Mouse (Mus musculus) gastrocnemius, postnatal 4 days (tissue): ENCODE data around the gene Prdm15. TPM values are rescaled to one million over a fixed set of nuclear protein-coding genes. Genes with fewer than 3 reads are reported as not detected.
A peak's percentile ranks its signal among the peaks of the same experiment; 100 is the strongest.

Source experiments
- DNase-seq, 2 experiments: peaks; one replicate each; pipeline ENCODE4 v3.0.0; 2021 to 2022; ENCODE audit warnings: low spot score in 2 of 2, mixed read lengths in 2 of 2
- total RNA-seq, 2 experiments: library from RNA; stranded (reverse); gene quantifications; 2 replicates each; pipeline ENCODE4 v1.2.3; 2021

The Prdm15 gene
- total RNA-seq, 2 experiments from 2014 or later: 8.9 to 12.1 TPM

DNA sequence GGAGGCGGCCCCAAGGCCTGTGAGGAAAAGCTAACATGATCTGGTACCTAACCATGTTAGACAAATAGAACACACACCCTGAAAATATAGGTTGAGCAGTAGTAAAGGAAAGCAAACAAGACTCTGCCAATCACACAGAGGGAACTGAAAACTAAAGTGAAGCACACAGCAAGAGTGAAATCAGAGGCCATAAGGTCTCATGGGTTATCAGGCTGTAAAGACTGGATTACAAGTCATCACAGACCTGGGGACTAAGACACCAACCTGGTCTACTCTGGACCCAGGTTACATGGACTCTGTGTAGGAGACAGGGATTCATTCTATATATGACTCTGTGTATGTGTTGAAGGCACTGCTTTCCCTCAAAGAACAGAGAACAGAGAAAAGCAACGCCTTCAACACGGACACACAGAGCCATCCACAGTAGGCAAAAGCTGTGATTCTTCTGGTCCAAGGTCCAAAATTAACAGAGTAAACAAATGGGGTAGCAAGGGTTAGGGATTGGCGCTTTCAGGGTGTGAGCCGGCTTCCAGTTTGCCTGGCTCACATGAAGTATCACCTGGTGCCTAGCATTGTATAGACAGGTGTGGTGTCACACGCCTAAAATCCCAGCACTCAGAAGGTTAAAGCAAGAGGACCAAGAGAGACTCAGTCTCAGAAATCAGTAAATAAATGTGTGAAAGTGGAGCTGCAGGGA is 28.2 kb downstream of the Prdm15 start:
- no peak for DNase-seq

DNA sequence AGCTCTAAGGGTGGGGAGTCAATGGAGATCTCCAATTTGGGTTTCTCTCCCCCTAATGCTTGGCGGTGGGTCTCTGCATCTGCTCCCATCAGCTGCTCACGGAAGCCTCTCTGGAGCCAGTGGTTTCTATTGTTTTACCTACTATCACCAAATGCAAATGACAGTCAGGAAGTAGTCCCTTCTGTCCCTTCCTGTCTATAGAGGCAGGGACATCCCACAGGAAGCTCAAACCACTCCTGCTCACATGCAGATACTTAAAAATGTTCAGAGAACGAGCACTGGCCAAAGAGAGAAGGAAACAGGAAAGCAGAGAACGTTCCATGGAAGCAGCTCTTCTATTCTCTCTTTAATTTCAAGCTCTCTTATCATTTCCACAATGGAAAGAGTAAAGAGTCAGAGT is 32.1 kb downstream of the Prdm15 start:
- no peak for DNase-seq

DNA sequence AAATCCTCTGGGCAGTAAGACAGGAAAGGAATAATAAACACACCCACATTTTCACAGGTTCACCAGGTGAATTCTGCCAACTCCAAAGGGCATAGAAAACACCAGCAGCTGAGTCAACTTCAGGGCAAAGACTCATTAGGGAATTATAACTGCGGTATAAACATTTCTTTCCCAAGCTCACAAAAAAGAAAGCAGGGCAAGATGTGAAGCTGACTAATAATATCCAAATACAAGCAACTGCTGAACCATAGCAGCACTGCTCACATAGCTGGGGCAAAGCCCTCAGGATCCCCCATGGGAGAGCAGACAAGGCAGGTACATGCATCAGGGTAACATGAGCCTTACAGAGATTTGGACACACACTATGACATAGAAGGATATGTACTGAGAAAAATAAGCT is 34.2 kb downstream of the Prdm15 start:
- DNase-seq: no peak

DNA sequence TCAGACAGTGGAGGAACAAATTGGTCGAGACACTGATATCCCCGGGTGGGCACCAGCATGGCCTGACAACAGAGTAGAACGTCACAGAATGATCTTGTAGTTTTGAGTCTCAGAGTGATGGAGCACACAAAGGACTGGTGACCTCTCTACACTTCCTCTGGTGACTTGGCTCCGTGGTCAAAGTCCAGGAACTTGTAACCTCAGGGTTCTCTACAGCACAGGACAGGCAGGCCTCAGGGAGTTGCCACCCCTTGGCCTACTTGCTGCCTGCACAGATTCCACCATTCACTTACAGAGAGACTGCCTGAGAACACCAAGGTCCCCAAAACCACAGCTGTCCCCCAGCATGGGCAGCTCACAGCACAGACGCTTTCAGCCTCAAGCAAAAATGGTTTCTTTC is 36.4 kb downstream of the Prdm15 start:
- DNase-seq: no peak

DNA sequence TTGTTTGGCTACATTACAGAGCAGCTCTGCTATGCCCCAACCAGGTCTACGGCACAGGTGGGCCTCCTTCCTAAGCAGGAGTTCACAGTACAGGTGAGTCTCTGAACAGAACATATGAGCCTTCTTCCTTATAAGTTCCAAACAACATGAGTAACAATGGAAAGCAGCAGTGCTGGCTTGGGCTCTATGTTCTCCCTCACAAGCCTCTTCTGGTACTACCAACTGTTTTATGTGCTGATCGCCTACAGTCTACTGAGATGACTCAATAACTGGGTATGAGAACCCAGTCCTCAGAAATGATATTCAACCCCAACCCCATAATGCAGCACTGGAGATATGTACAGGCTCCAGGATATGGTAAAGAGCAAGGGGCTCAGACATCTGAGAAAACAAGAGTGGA is 37.6 kb downstream of the Prdm15 start:
- DNase-seq: no peak

DNA sequence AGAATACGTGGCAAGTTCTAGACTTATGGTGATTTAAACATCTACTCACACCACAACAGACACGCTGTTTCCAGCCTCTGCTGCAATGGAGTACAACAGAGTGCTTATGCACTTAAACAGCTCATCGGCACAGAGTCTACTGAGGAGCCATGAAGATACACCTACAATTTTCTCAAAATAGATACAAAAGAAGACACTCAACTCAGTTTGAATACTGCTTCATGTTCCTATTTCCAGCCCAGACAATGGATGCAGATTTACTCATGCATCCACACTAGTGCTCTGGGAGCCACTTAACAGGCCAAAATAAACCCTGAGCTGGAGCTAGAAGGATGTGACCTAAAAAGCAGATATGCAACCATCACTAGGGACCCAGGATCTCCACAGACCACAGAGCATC is 42.8 kb downstream of the Prdm15 start:
- DNase-seq: no peak

DNA sequence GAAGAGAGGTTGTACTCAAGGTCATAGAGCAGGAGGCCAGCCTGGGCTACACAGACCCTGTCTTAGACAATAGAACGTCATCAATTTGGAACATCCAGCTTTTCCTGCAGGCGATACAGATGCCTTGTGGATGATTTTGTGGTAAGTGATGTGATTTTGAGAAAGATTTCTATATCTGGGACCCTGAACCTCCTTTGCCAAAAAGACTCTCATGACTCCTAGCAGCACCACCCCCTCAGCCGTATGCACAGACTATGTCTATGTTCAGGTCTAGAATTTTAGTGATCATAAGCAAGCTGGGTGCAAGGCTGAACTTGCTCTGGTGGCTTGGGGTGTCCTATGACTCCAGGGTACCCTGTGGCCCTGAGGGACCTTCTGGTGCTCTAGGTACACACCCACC is 46.0 kb downstream of the Prdm15 start:
- no peak for DNase-seq

DNA sequence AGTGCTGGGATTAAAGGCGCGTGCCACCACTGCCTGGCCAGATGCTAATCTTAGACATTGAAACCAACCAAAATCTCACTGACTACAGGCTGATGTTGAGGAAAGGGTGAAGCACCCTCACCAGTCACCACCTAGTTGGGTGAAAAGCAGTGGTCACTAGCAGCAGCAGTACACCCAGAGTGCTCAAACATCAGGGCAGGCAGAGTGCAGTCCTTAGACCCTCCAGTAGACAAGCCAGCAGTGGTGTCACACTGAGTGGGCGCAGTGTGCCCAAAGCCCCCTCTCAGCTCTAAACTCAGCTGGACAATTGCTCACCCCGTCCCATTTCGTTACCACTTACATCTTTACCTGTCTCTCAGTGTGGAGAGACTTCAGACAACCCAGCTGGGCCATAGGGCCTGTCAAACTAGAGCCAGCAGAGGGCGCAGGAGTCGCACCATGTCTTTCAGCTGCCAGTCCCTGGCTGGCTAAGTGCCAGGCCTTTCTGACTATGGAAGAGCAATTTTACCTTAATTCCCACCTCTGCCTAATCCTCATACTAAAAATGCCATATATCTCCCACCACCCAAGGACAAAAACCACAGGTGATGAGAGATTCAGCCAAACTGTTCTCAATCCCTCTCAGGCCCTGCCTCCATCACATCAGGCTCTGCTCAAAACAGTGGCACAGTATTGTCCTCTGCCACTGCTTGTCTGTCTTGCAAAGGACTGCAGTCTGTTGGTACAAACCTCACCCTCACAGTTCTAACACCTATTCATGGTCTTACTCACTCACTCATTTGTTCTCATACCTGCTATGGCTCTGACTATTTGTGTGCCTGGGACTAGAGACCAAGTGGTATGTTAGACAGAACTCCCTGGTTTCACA is 46.7 kb downstream of the Prdm15 start:
- DNase-seq: peak; percentile 61 to 79

DNA sequence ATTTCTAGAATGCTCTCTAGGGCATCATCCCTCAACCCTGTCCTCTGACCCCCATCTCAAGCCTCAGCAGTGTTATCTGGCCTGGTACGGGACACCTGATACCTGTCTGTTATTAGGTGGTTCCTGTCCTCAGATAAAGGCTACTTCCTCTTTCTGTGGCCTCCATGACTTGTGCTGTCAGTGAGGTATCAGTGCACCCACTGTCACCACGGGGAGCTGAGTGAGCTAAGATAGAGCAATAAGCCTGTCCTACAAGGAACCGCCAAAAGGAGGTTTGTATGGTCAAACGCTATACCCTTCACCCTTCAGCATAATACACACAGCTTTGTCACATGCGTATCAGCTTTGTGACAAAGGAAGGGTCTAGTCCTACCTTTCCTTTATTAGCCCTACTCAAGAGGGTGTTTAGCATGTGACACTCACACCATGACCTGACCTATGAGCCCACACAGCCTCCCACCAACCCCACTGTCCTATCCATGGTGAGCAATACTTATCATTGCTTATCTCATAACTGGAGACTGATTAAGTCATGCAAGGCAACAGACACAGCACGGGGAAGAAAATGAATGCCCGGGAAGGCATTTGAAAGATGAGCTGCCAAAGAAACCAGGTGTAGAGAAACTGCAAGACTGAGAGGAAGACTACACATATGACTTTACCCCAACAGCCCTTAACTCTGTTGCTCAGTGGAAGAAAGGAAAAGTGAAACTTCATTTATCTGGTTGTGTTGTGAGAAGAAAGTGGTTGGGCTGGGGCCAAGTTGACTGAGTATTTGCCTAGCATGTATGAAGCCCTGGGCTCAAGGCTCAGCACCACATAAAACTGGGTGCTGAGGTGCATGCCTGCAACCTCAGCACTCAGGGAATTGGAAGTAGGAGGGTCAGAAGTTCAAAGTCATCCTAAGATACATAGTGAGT is 53.4 kb downstream of the Prdm15 start:
- DNase-seq: no peak

DNA sequence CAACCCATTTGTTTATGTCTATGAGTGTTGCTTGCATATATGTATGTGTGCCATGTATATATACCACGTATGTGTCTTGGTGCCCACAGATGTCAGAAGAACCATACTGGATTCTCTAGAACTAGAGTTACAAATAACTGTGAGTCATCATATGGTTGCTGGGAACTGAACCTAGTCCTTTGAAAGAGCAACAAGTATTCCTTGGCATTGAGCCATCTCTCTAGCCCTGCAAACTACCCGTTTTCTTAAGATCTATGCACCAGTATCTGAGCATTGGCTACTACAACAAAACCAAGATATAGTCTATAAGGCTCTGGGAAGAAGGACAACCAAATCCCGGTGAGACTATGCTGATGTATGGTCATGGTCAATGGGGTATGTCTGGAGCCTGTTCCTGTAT is 54.4 kb downstream of the Prdm15 start:
- DNase-seq: no peak

DNA sequence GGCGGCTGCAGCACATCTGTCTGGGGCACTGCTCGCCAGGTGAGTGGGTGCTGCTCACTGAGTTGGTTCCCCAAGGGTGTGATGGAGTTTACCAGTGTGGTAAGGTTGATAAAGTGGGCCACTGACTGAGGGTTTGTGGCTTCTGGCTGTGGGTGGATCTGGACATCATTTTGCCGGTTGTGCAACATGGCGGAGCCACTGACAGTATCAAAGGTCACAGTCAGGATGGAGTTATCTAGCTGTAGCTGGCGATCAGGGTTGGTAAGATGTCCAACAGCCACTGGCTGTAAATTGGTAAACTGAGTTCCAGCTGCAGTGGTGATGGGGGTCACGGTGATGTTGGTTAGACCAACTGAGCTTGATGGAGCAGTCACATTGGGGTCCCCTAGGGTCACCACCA is 57.4 kb downstream of the Prdm15 start:
- DNase-seq: no peak

DNA sequence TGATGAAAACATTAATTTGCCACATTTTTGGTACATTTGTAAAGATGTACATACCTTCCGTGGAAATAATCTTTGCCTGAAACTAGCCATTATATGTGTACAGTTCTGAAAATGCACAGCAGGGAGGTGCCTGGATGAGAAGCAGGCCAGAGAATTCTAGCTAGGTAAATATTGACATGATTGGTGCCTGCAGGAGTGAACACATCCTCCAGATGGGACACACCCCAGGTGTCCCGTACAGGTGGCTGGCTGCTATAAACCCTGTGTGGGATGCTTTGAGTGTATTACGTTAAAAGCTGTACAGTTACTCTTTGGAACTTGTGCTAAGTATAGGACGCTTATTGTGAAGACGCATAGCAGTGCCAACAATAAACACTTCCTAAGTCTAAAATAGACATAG is 68.6 kb downstream of the Prdm15 start:
- no peak for DNase-seq

DNA sequence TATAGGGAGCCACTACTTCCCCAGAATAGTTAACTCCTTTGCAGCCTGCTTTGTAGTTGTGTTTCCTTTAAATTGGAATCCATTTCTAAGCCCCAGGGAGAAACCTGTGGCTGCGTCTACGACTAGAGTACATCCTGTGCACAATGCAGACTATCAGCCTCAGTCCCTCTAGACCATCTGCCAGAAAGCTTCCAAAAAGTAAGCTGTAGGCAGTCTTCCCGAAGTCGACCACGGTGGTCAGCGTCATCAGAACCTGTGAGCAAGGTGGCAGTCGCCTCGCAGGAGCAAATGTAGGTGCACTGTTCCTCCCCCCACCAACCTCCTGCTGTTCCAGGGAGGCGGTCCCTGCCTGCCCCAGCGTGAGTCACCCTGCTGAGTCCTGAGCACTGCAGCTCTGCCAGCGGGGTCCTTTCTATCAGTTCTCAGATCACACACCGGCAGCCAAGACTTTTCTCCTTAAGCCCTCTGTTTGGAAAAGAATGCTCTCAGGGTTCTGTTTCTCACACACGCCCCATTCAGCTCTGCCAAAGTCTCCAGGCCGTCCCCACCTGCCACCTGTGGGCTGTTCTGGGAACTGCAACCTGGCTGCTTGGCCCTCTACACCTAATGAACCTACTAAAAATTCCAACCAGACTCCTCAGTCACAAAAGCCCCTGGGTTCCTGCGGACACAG is 73.2 kb downstream of the Prdm15 start:
- DNase-seq: peak; percentile 52 to 75

DNA sequence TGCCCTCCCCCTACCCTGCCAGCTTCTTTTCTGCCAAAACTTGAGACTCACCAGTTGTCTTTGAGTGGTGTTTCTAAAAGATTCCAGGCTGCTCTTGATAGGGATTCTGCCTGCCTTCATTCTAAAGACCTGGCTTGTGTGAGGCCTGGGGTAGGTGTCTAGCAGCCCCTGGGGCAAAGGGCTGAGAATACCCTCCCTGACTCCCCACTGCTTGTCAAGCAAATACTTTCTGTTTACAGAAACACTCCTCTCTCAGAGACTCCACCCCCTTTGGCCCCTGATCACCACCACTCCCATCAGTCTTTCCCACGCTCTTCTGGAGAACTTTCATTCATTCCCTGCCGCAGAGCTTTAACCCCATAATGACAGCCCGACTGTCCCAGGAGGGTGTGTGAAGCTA is 85.1 kb downstream of the Prdm15 start:
- no peak for DNase-seq

DNA sequence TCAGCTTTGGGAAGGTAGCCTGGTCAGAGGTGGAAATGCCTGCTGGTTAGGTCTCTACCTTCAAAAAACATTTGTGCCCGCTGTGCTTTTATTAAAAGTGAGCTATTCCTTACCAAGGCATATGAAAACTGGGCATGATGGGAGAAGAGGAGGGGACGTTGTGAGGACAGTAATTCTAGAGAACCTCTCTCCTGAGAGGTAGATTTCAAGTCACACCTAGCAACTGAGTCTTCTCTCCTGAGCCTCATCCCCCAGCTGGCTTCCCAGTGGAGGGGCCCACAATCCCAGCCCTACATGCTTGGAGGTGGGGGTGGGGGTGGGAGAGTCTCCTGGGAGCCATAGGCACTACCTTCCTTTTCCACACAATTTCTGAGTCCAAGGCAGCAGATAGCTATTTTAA is 87.0 kb downstream of the Prdm15 start:
- DNase-seq: no peak

DNA sequence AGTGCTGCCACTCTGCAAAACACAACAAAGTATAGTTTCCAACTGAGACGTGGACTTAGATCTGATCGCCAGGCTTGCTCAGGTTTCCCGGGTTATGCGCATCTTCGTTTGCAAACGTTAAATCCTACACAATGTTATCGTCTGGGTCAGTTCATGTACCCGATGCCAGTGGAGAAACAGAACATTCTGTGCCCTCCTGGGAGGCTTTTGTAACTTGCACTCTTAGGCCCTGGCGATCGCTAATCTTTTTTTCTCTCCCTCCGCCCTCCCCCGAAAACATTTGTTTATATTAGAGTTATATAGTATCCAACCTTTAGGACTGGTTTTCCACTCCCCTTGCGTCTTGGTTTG is 87.7 kb downstream of the Prdm15 start:
- no peak for DNase-seq

DNA sequence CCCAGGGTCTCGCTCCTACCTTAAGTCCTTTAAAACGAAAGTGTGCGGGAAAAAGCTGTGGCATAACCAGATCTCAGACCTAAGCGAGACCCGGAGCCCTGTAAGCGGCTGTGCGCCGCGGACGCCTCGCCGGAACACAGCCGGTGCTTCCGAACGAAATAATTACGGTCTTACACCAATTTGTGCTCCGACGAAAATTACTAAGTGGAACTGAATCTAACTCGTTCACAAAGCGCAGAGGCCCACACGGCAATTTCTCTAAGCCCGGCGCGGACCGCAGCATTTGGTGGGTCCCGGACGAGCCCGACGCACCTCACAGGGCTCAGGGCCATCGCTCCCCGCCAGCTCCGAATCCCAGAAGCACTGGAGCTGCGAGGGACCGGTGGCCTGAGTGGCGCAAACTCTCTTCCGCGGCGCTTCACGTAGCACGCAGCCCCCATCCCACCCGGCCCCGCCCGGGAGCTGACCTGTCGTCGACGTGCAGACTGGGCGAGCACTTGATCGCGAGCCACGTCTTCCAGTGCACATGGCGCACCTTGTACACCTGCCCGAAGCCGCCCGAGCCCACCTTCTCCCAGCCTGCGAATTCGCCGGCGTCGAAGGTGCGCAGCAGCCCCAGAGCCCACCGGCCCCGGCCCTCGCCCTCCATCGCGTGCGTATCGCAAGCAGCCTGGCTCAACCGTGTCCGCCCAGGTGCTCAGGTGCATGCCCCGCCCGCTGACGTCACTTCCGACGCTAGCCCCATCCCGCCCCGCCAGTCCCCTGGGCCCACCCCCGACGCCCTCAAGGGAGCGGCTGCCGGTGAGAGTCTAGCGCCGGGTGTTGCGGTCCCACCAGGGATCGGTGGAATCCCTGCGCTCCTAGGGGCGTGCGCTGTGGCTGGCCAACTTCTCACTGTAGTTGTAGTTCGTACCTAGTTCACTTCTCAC is 88.3 kb downstream of the Prdm15 start, which contains the start of gene Ripk4:
Gene Ripk4 (minus strand): TSS at position 727 of the 929 bp plus-strand sequence.
- DNase-seq: no peak

DNA sequence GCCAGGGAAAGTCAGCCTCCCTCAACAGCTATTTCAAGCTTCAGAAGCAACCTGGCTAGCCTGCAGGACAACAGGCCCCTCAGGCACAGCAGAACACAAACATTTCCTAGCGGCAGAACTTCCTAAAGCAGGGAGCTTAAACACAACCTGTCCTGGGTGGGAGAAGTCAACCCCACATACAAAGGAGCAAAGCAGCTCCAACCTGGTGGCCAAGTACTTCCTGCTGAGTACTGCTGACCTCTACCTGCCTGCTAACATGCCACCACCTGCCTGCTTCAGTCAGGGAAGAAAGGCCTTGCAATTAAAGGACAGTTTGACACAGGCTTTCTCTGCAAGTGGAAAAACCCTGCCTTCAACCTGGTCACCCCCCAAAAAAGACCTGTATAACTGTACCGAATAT is 89.9 kb downstream of the Prdm15 start:
- DNase-seq: no peak

DNA sequence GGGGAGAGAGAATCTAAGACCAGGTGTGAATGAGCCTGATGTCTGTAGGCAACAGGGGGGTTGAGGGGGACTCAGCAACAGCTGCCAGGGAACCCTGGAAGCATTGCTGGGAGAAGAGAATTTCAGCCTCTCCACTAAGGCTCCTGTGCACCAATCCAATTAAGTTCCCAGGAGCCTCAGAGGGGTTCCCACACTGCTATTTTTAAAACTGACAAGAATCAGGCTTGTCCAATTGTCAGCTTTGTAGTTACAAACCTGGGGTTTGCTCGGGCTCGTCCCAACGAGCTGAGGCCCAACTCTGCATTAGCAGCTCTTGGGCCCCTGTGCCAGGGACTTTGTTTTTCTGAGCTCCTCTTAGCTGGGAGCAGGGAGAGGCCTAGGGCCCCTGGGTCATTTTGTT is 92.0 kb downstream of the Prdm15 start:
- no peak for DNase-seq

DNA sequence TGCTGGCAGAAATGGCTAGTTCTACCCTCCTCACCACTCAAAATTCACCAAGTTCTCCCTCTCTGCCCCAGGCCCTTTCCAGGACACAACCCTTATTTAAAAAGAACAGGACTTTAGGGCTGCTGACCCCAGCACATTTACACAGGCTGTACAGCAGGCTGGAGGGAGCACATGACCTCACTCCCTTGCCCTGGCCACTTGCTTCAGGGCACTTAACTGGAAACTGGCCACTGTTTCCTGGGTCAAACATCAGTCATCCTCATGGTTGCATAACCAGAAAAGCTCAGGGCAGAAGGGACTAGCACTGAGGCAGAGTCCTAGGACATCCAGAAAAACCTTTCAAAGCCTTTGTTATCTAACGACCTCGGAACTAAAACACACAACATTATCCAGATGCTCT is 93.4 kb downstream of the Prdm15 start:
- no peak for DNase-seq
